Mouse (Mus musculus) liver, adult 2 months (tissue): ENCODE results near the gene A3galt2. TPM values are rescaled to one million over a fixed set of nuclear protein-coding genes. Genes with fewer than 3 reads are reported as not detected.

Source experiments
- DNase-seq: peaks from one replicate; pipeline ENCODE4 v3.0.0-alpha.2; 2011; ENCODE audit warnings: low read depth, low spot score; ENCODE audit errors: extremely low read depth
- H3K27ac ChIP-seq: fragments of 200-500 bp; replicated peaks from 2 replicates; pipeline ENCODE4 v1.5.1; 2012; ENCODE audit warnings: low read depth, mild to moderate bottlenecking, control low read depth, inconsistent platforms, low read length; ENCODE audit not compliant: insufficient read depth
- H3K27me3 ChIP-seq: fragments of 200-500 bp; 2 replicates; pipeline ENCODE4 v1.6.1; 2012; ENCODE audit warnings: mild to moderate bottlenecking, moderate library complexity, low read length, inconsistent platforms; ENCODE audit not compliant: control insufficient read depth, insufficient read depth
- H3K36me3 ChIP-seq: fragments of 200-500 bp; 2 replicates; pipeline ENCODE4 v1.6.1; 2012; ENCODE audit warnings: low read length, inconsistent platforms; ENCODE audit not compliant: control insufficient read depth, insufficient read depth
- H3K4me1 ChIP-seq: fragments of 200-500 bp; 2 replicates; pipeline ENCODE4 v1.6.1; 2011; ENCODE audit warnings: low read length; ENCODE audit not compliant: control insufficient read depth, insufficient read depth
- H3K4me3 ChIP-seq: fragments of 200-500 bp; 2 replicates; pipeline ENCODE4 v1.5.1; 2011; ENCODE audit warnings: low read depth, mild to moderate bottlenecking, control low read depth, low read length, moderate library complexity; ENCODE audit not compliant: insufficient read depth
- H3K79me2 ChIP-seq: fragments of 200-500 bp; 2 replicates; pipeline ENCODE4 v1.6.1; 2012; ENCODE audit warnings: inconsistent platforms, mild to moderate bottlenecking, low read length, moderate library complexity; ENCODE audit not compliant: control insufficient read depth, insufficient read depth
- H3K9ac ChIP-seq: fragments of 200-500 bp; 2 replicates; pipeline ENCODE4 v1.6.1; 2012; ENCODE audit warnings: low read depth, mild to moderate bottlenecking, control low read depth, inconsistent platforms, low read length
- CTCF ChIP-seq: fragments of 200-500 bp; IDR thresholded peaks from 2 replicates; pipeline ENCODE4 v1.5.1; 2011; ENCODE audit warnings: low read depth, low read length, control low read depth
- POLR2A ChIP-seq: fragments of 200-500 bp; IDR thresholded peaks from 2 replicates; pipeline ENCODE4 v1.6.1; 2011; ENCODE audit warnings: low read length, control low read depth; ENCODE audit not compliant: insufficient read depth; ENCODE audit errors: extremely low read depth
- WGBS: fragments of 180-500 bp; shearing (Covaris S2); methylation state at CpG from one replicate; pipeline ENCODE4 v1.1.7; 2018; 5-methylcytosine and 5-hydroxymethylcytosine counted together
- polyA plus RNA-seq: library from polyadenylated mRNA; depleted of rRNA; stranded (reverse); fragments of >200 nt; gene quantifications from 2 replicates; pipeline ENCODE4 v1.2.3, GENCODE M21; 2012
- total RNA-seq: library from RNA; depleted of rRNA; stranded (reverse); fragments of >200 nt; gene quantifications from 2 replicates; pipeline ENCODE4 v1.2.3, GENCODE M21; 2014

A3galt2 gene
- total and polyA plus RNA-seq, 2 experiments: under 0.01 to 0.02 TPM

DNA sequence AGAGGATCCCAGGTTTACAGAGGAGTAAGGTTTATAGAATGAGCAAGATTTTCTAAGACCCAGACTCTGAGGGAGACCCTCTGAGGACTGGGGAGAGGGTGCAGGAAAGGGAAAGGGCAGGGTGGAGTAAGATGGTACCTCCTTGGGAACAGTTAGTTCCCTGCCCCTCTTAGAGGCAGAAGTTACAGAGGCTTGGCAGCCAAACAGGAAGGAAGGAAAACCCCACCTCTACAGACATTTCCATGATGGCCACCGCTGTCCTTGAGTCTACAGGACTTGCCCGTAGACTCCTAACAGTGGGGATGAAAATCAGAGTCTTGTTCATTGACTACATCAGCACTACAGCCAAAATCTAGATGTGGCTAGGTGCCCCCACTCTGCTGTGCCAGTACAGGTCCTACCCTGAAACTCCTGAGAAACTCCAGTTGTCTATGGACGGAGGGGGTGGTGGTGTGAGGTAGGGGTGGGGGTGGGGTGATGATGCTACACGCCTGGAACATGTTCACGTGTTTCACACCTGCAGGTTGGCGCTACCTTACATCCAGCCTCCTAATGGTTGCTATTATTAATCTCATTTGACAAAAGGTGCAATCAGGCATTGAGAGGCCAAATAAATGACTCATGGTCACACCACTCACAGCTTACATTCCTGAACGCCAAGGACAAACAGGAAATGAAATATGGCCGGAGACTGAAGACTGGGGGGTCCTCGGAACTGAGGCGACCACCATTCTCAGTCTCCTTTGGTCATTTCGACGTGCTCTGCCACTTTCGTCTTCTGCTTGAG, 14.6 kb downstream of the A3galt2 start:
- no peaks in the 10 kb centered on the region for H3K36me3 ChIP-seq
- TF ChIP-seq POLR2A (no peak), CTCF (no peak)
- no peaks in the 10 kb centered on the region for H3K4me1 ChIP-seq
- H3K27ac ChIP-seq: no peak overlapping the region
- no peaks in the 10 kb centered on the region for H3K79me2 ChIP-seq
- WGBS: 81% methylated on average over 13 of the region's 13 CpGs
- no peak for DNase-seq
- H3K9ac ChIP-seq: no peak overlapping the region
- no peaks in the 10 kb centered on the region for H3K27me3 ChIP-seq
- H3K4me3 ChIP-seq: no peak overlapping the region

DNA sequence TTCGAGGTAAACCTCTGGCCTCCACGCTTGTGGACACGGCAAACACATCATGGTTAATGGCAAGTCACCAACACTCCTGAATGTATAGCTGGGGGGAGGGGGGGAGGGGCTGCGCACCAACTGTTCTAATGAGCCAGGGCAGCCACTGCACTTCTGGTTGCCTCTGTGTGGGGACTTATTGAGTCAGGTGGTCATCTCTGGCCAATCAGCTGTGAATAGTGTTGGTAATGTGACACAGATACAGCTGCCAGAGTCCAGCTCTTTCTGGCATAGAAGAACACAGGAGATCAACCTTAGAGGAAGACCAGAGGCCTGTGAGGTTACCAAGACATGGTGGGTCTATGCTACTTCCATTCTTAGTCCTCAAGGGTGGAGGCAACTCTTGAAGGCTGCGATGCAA, 15.5 kb downstream of the A3galt2 start:
- 63% methylated on average over 5 of the region's 5 CpGs for WGBS
- no peaks in the 10 kb centered on the region for H3K27me3 ChIP-seq

DNA sequence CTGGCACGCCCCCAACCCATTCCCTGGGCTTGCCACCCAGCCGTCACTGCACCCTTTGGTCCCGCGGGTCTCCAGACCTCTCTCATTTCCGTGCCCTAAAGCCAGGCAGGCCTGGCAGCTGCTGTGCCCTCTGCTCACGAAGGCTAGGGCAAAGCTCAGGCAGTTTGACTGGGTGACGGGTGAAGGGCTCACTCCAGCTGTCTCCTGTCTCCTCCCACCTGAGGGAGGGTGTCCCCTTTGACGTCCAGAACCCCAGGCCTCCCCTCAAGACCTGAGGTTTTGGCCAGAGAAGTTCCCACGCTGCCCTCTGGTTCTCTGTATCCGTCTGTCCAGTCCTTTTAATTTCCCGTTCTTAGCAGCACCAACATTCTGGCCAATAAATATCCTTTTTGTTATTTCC, 18.7 kb downstream of the A3galt2 start:
- H3K4me1 ChIP-seq: no peaks in the 10 kb centered on the region
- no peaks in the 10 kb centered on the region for H3K79me2 ChIP-seq
- WGBS: 85% methylated on average over 11 of the region's 11 CpGs
- no peaks in the 10 kb centered on the region for H3K27me3 ChIP-seq
- no peak overlapping the region for H3K4me3 ChIP-seq
- peak; percentile 53 for DNase-seq
- no peak overlapping the region for H3K27ac ChIP-seq
- no peak overlapping the region for H3K9ac ChIP-seq
- TF ChIP-seq POLR2A: no peak
- no peak for TF ChIP-seq CTCF
- H3K36me3 ChIP-seq: peaks cover 1% of the 10 kb centered on the region; the same call in 1 of the 2 replicates

More for the DNA sequence above, 15.5 kb downstream of the A3galt2 start:
- H3K27ac ChIP-seq: no peak overlapping the region
- H3K4me1 ChIP-seq: no peaks in the 10 kb centered on the region
- H3K4me3 ChIP-seq: no peak overlapping the region
- TF ChIP-seq CTCF: no peak
- no peak for TF ChIP-seq POLR2A
- no peak overlapping the region for H3K9ac ChIP-seq
- no peak for DNase-seq
- H3K36me3 ChIP-seq: no peaks in the 10 kb centered on the region
- no peaks in the 10 kb centered on the region for H3K79me2 ChIP-seq

DNA sequence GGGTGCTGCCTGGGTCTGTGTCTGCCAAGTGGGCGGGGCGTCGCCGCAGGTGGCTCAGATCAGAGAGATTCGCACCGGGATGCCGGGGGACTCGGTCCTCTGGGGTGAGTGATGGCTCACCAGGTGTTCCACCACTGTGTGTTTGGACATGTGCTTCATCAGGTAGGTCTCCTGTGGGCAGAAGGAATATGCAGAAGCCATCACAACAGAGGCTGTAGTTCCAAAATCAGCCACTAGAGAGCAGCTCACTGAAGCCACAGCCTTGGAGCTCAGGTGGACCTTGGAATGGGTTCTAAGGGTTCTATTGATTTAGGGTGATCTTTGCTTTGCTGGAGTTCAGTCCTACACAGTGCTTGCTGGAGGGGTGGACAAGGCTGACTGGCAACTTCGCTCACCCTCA, 19.3 kb downstream of the A3galt2 start:
- H3K36me3 ChIP-seq: peaks cover 1% of the 10 kb centered on the region; the same call in 1 of the 2 replicates
- DNase-seq: peak; percentile 79
- no peaks in the 10 kb centered on the region for H3K4me1 ChIP-seq
- no peak overlapping the region for H3K4me3 ChIP-seq
- H3K9ac ChIP-seq: no peak overlapping the region
- H3K79me2 ChIP-seq: no peaks in the 10 kb centered on the region
- TF ChIP-seq CTCF (peak; percentile 64), POLR2A (no peak)
- no peaks in the 10 kb centered on the region for H3K27me3 ChIP-seq
- H3K27ac ChIP-seq: no peak overlapping the region
- 89% methylated on average over 9 of the region's 9 CpGs for WGBS

DNA sequence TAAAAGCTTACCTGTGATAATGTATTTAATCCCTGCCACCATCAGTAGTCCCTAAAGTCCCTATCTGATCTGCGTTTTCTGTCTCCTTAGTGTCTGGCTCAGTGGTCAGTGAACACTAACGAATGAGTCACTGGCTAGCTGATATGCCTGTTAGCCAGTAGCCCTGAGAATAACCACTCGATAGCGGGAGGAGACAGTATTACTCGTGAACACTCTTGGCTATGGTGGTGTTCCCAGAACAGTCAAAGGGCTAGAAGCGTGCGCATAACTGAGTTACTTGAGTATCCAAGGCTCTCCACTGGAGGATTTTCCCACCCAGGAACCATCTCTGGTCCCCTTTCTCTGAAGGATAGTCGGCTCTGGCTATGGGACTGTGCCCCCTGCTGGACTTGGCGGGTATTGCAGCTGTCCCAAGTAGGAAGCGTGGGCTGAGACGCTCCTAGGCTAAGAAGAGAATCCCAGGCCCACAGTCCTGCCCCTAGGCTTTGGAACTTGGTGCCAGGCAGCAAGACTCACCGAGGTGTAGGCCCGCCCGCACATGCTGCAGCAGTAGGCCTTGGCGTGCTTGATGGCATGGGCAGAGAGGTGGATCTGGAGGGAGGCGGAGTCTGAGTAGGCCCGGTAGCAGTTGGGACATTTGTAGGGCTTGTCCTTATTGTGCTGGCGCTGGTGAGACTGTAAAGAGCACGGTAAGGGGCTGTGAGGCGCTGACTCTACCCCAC, 21.6 kb downstream of the A3galt2 start:
- Histone ChIP-seq H3K4me3 (no peak overlapping the region), H3K27me3 (no peaks in the 10 kb centered on the region), H3K79me2 (no peaks in the 10 kb centered on the region), H3K9ac (no peak overlapping the region), H3K36me3 (peaks cover 1% of the 10 kb centered on the region; the same call in 1 of the 2 replicates), H3K4me1 (no peaks in the 10 kb centered on the region), H3K27ac (no peak overlapping the region)
- WGBS: 53% methylated on average over 20 of the region's 20 CpGs
- no peak for DNase-seq
- peak; percentile 97 for TF ChIP-seq CTCF
- no peak for TF ChIP-seq POLR2A
